Mouse (Mus musculus): ENCODE measurements around the gene Cetn4. TPM values are rescaled to one million over a fixed set of nuclear protein-coding genes. Genes with fewer than 3 reads are reported as not detected.

Cetn4 gene
- polyA plus RNA-seq, 1 experiment from 2014 or later, result 3.7 TPM

- Histone ChIP-seq H3K4me1 (replicated peaks; ENCODE audit: insufficient read depth, low read length) (0 out of 2 replicates have a peak, but pooled peaks cover 4% of the 10 kb centered on the region), H3K9me3 (replicated peaks; ENCODE audit: low read length) (no peaks in the 10 kb centered on the region), H3K27me3 (ENCODE audit: insufficient read depth, low read length) (no peaks in the 10 kb centered on the region), H3K36me3 (ENCODE audit: insufficient read depth, low read length) (no peaks in the 10 kb centered on the region), H3K4me2 (ENCODE audit: low read length) (peak within 1 kb of the TSS; percentile 99), H3K9ac (ENCODE audit: low read depth, low read length) (peak within 1 kb of the TSS; percentile 73), H3K4me3 (replicated peaks; ENCODE audit: low read depth, low read length) (peak within 1 kb of the TSS; percentile 69), H3K27ac (no peak within 1 kb of the TSS; the same call in 1 of the 2 replicates)
- TF ChIP-seq CTCF (IDR thresholded peaks at IDR 0.05; ENCODE audit: low read depth), result no peak
- peak; percentile 78 for ATAC-seq (replicated peaks; ENCODE audit: low FRiP score, low read depth)
- DNase-seq (ENCODE audit: low spot score), result peak; percentile 57
- WGBS, result under 1% methylated on average over 72 of the region's 75 CpGs
Measured at GRCm38 (mm10) chr3:37348221-37349165, 36.0 kb upstream of the Cetn4 start, which contains the start of gene Fgf2. Fgf2 (plus strand) TSS chr3:37348346.

GRCm38 (mm10) chr3:37347671-37348070 is 35.2 kb upstream of the Cetn4 start:
- no peak for DNase-seq (ENCODE audit: low spot score)
- peak overlapping the region; percentile 69; the same call in 1 of the 2 replicates for H3K4me3 ChIP-seq (replicated peaks; ENCODE audit: low read depth, low read length)
- no peaks in the 10 kb centered on the region for H3K9me3 ChIP-seq (replicated peaks; ENCODE audit: low read length)
- no peaks in the 10 kb centered on the region for H3K36me3 ChIP-seq (ENCODE audit: insufficient read depth, low read length)
- no peak overlapping the region for H3K27ac ChIP-seq
- peak overlapping the region; percentile 99 for H3K4me2 ChIP-seq (ENCODE audit: low read length)
- H3K4me1 ChIP-seq (replicated peaks; ENCODE audit: insufficient read depth, low read length), result 0 out of 2 replicates have a peak, but pooled peaks cover 4% of the 10 kb centered on the region
- H3K9ac ChIP-seq (ENCODE audit: low read depth, low read length), result no peak overlapping the region
- H3K27me3 ChIP-seq (ENCODE audit: insufficient read depth, low read length), result no peaks in the 10 kb centered on the region
- TF ChIP-seq CTCF (IDR thresholded peaks at IDR 0.05; ENCODE audit: low read depth), result no peak
- no peak for ATAC-seq (replicated peaks; ENCODE audit: low FRiP score, low read depth)
- 35% methylated on average over 9 of the region's 9 CpGs for WGBS

GRCm38 (mm10) chr3:37342811-37343210 is 30.3 kb upstream of the Cetn4 start:
- WGBS, result 54% methylated on average over 5 of the region's 5 CpGs
- TF ChIP-seq CTCF (IDR thresholded peaks at IDR 0.05; ENCODE audit: low read depth), result no peak
- no peak for DNase-seq (ENCODE audit: low spot score)
- H3K36me3 ChIP-seq (ENCODE audit: insufficient read depth, low read length), result no peaks in the 10 kb centered on the region
- H3K9ac ChIP-seq (ENCODE audit: low read depth, low read length), result no peak overlapping the region
- H3K4me3 ChIP-seq (replicated peaks; ENCODE audit: low read depth, low read length), result no peak overlapping the region
- H3K27ac ChIP-seq, result no peak overlapping the region
- no peak for ATAC-seq (replicated peaks; ENCODE audit: low FRiP score, low read depth)
- H3K4me1 ChIP-seq (replicated peaks; ENCODE audit: insufficient read depth, low read length), result no peaks in the 10 kb centered on the region
- H3K27me3 ChIP-seq (ENCODE audit: insufficient read depth, low read length), result no peaks in the 10 kb centered on the region
- H3K9me3 ChIP-seq (replicated peaks; ENCODE audit: low read length), result no peaks in the 10 kb centered on the region
- H3K4me2 ChIP-seq (ENCODE audit: low read length), result no peak overlapping the region

- no peak overlapping the region for H3K4me3 ChIP-seq (replicated peaks; ENCODE audit: low read depth, low read length)
- ATAC-seq (replicated peaks; ENCODE audit: low FRiP score, low read depth) (no peak), DNase-seq (ENCODE audit: low spot score) (no peak)
- TF ChIP-seq CTCF (IDR thresholded peaks at IDR 0.05; ENCODE audit: low read depth), result peak; percentile 61
- no peak overlapping the region for H3K4me2 ChIP-seq (ENCODE audit: low read length)
- no peak overlapping the region for H3K27ac ChIP-seq
- H3K4me1 ChIP-seq (replicated peaks; ENCODE audit: insufficient read depth, low read length), result no peaks in the 10 kb centered on the region
- H3K9ac ChIP-seq (ENCODE audit: low read depth, low read length), result no peak overlapping the region
- 69% methylated on average over 5 of the region's 5 CpGs for WGBS
- H3K27me3 ChIP-seq (ENCODE audit: insufficient read depth, low read length), result no peaks in the 10 kb centered on the region
- H3K36me3 ChIP-seq (ENCODE audit: insufficient read depth, low read length), result no peaks in the 10 kb centered on the region
- no peaks in the 10 kb centered on the region for H3K9me3 ChIP-seq (replicated peaks; ENCODE audit: low read length)
Measured at GRCm38 (mm10) chr3:37341110-37341509, 28.6 kb upstream of the Cetn4 start.

DNA sequence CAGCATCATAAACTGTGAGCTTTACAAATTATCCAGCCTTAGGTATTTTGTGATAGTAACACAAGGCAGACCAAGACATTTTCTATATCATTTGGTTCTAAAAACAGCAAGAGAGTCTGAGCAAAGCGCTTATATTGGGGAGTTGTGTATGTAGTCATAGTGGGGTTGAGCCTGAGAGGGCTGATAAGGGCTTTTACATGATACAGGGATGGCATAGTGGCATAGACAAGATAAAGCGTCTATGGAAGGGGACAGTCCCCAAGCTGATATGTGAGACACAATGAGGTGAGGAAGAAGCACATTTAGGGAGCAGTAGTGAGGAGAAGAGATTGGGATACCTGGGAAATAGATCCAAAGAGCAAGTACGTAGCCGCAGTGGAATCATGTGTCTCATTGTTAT is 21.5 kb upstream of the Cetn4 start:
- H3K9ac ChIP-seq (ENCODE audit: low read depth, low read length), result no peak overlapping the region
- no peak for TF ChIP-seq CTCF (IDR thresholded peaks at IDR 0.05; ENCODE audit: low read depth)
- no peaks in the 10 kb centered on the region for H3K9me3 ChIP-seq (replicated peaks; ENCODE audit: low read length)
- H3K36me3 ChIP-seq (ENCODE audit: insufficient read depth, low read length), result no peaks in the 10 kb centered on the region
- H3K4me2 ChIP-seq (ENCODE audit: low read length), result no peak overlapping the region
- no peak for ATAC-seq (replicated peaks; ENCODE audit: low FRiP score, low read depth)
- no peak overlapping the region for H3K27ac ChIP-seq
- no peaks in the 10 kb centered on the region for H3K27me3 ChIP-seq (ENCODE audit: insufficient read depth, low read length)
- H3K4me3 ChIP-seq (replicated peaks; ENCODE audit: low read depth, low read length), result no peak overlapping the region
- no peak for DNase-seq (ENCODE audit: low spot score)
- no peaks in the 10 kb centered on the region for H3K4me1 ChIP-seq (replicated peaks; ENCODE audit: insufficient read depth, low read length)
- 89% methylated on average over 4 of the region's 4 CpGs for WGBS

DNA sequence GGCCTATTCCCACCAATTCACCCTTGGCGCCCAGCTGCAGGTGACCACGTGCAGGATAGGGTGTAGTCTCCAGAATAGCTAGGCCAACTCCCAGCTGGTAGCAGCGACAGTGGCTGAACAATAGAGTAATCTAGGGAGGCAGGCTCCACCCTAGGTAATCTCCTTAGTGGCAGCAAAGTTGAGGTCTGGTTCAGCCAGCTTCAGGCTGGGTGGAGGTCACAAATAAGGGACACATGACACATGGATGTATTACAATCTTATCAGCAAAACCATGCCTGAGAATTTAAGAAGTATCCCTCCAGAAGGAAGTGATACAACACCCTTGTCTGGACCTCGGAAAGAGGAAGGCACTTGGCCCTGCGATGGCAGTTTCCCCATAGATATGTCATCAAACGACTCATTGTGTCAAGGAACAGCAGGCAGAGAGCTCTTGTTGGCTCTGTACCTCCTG is 19.5 kb upstream of the Cetn4 start:
- no peak overlapping the region for H3K4me3 ChIP-seq (replicated peaks; ENCODE audit: low read depth, low read length)
- no peaks in the 10 kb centered on the region for H3K36me3 ChIP-seq (ENCODE audit: insufficient read depth, low read length)
- 63% methylated on average over 6 of the region's 6 CpGs for WGBS
- no peak for DNase-seq (ENCODE audit: low spot score)
- no peak overlapping the region for H3K4me2 ChIP-seq (ENCODE audit: low read length)
- no peaks in the 10 kb centered on the region for H3K27me3 ChIP-seq (ENCODE audit: insufficient read depth, low read length)
- no peaks in the 10 kb centered on the region for H3K9me3 ChIP-seq (replicated peaks; ENCODE audit: low read length)
- H3K4me1 ChIP-seq (replicated peaks; ENCODE audit: insufficient read depth, low read length), result no peaks in the 10 kb centered on the region
- no peak for TF ChIP-seq CTCF (IDR thresholded peaks at IDR 0.05; ENCODE audit: low read depth)
- no peak overlapping the region for H3K9ac ChIP-seq (ENCODE audit: low read depth, low read length)
- no peak for ATAC-seq (replicated peaks; ENCODE audit: low FRiP score, low read depth)
- no peak overlapping the region for H3K27ac ChIP-seq
